Mouse (Mus musculus) heart, adult 8-10 months (tissue): ENCODE data around the gene Faf1. TPM values are rescaled to one million over a fixed set of nuclear protein-coding genes. Genes with fewer than 3 reads are reported as not detected.
A peak's percentile ranks its signal among the peaks of the same experiment; 100 is the strongest.

Experiments used
- DNase-seq: peaks from one replicate; pipeline ENCODE4 v3.0.0; 2022; ENCODE audit warnings: low spot score
- total RNA-seq, 4 experiments: library from RNA; stranded (reverse); gene quantifications; 2 replicates each; pipeline ENCODE4 v1.2.4; 2022

Faf1 gene
- 10 to 100 TPM; 35.9 to 44.0 (median 40.6) TPM for total RNA-seq

GRCm38 (mm10) chr4:109676218-109677215, at the start of gene Faf1:
Gene Faf1, plus strand, starts transcription at chr4:109676588.
- DNase-seq, result peak; percentile 97

- no peak for DNase-seq
These were observed 46.2 kb upstream of the Faf1 start for GRCm38 (mm10) chr4:109630215-109630614.

- no peak for DNase-seq
These were observed 45.4 kb upstream of the Faf1 start for GRCm38 (mm10) chr4:109631029-109631428.

GRCm38 (mm10) chr4:109634971-109635370, 41.4 kb upstream of the Faf1 start:
- DNase-seq, result no peak

- no peak for DNase-seq
These were observed 37.0 kb upstream of the Faf1 start for GRCm38 (mm10) chr4:109639356-109639755.

- DNase-seq, result no peak
These were observed 36.2 kb upstream of the Faf1 start for GRCm38 (mm10) chr4:109640141-109640540.

GRCm38 (mm10) chr4:109641451-109641850, 34.9 kb upstream of the Faf1 start:
- DNase-seq, result no peak

GRCm38 (mm10) chr4:109647281-109647680, 29.1 kb upstream of the Faf1 start:
- no peak for DNase-seq

GRCm38 (mm10) chr4:109649331-109649730, 27.1 kb upstream of the Faf1 start:
- no peak for DNase-seq

GRCm38 (mm10) chr4:109653251-109653650, 23.1 kb upstream of the Faf1 start:
- DNase-seq, result no peak

- no peak for DNase-seq
These were observed 21.7 kb upstream of the Faf1 start for GRCm38 (mm10) chr4:109654701-109655100.

GRCm38 (mm10) chr4:109655738-109656137, 20.6 kb upstream of the Faf1 start:
- no peak for DNase-seq

GRCm38 (mm10) chr4:109656301-109656700, 20.1 kb upstream of the Faf1 start:
- no peak for DNase-seq

- no peak for DNase-seq
These were observed 19.2 kb upstream of the Faf1 start for GRCm38 (mm10) chr4:109657021-109657850.

- no peak for DNase-seq
These were observed 18.4 kb upstream of the Faf1 start for GRCm38 (mm10) chr4:109657851-109658500.

- DNase-seq, result no peak
These were observed 17.6 kb upstream of the Faf1 start for GRCm38 (mm10) chr4:109658826-109659225.

GRCm38 (mm10) chr4:109659571-109659970, 16.8 kb upstream of the Faf1 start:
- DNase-seq, result no peak

- no peak for DNase-seq
These were observed 15.8 kb upstream of the Faf1 start for GRCm38 (mm10) chr4:109660568-109660967.

GRCm38 (mm10) chr4:109661183-109661582, 15.2 kb upstream of the Faf1 start:
- DNase-seq, result no peak

GRCm38 (mm10) chr4:109662271-109662670, 14.1 kb upstream of the Faf1 start:
- DNase-seq, result no peak

- DNase-seq, result no peak
These were observed 12.3 kb upstream of the Faf1 start for GRCm38 (mm10) chr4:109664091-109664490.
